Mouse (Mus musculus) heart, postnatal 0 days (tissue): ENCODE results near the gene Xrcc1.

Experiments
- CTCF ChIP-seq: IDR thresholded peaks from 2 replicates; pipeline ENCODE4 v1.5.1; 2016; ENCODE audit warnings: antibody characterized with exemption, control low read depth, low read depth
- EP300 ChIP-seq: IDR thresholded peaks from 2 replicates; pipeline ENCODE4 v1.6.1; 2016; ENCODE audit warnings: antibody characterized with exemption, low read depth

GRCm38 (mm10) chr7:24622967-24623366 lies 76.9 kb downstream of the Xrcc1 start:
- TF ChIP-seq CTCF (no peak), EP300 (no peak)
